Mouse (Mus musculus) monocyte, adult 5-6 weeks (primary cell): ENCODE results near the gene Apobec4. TPM values are rescaled to one million over a fixed set of nuclear protein-coding genes. Genes with fewer than 3 reads are reported as not detected.

Experiments
- ATAC-seq: fragments of 153-309, 156-312 bp; replicated peaks from 2 replicates; pipeline ENCODE4 v1.8.0; 2017; ENCODE audit warnings: mild to moderate bottlenecking; ENCODE audit not compliant: low TSS enrichment, insufficient number of reproducible peaks, severe bottlenecking, poor library complexity, low FRiP score
- total RNA-seq: library from RNA; stranded (forward); fragments of 200-1000, 200-491, 200-594 nt; gene quantifications from 3 replicates; pipeline ENCODE4 v1.2.3, GENCODE M21; 2017

Gene Apobec4
- total RNA-seq, 1 experiment from 2014 or later: not detected

DNA sequence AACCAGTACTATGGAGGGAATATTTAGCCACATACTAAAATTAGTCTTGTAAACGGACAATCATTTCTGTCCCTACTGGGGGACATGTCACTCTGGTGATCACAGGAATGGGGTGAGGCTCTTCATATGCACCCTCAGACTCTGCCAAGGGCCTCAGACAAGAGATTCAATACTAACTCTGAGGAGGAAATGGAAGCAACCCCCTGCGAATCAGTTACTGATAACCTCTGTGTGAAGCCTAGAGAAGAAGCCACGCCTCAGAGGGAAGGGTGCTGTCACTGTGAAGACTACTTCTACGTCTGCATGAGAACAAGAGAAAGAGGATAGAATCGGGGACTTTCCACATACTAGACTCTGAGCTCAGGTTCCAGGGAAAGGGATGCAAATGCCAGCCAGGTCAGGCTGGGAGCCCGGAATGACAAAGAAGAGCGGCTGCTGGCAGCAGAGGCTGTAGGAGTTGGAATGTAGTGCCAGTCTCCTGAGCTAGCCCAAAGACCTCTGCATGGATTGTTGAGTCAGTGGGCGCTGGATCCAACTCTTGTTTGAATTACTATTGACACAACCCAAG, 45.4 kb downstream of the Apobec4 start:
- no peak for ATAC-seq

DNA sequence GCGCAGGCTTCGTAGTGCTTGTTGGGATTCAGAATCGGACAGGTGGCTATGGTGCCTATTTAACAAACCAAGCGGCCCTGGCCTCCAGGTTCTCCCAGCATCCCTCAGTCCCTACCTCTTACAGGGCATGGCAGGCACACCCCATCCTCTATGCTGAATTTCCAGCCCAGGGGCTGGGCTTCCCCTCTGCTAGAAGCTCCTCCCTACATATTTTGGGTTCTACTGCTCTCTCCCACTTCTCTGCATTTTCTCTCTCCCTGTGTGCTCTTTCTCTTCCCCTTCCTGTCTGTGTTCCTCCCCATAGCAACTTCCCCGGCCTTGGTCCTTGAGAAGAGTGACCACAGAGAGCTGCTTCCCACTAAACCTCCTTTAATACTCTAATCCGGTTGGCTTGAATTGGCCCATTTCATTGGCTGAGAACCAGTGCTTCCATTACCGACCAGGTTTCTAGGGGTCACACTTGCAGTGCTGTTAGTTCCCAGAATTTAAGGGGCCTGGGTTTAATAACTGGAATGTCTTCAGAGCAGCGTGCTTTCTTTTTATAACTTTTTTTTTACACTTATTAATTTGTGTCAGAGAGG, 46.4 kb downstream of the Apobec4 start:
- ATAC-seq: peak; percentile 57

DNA sequence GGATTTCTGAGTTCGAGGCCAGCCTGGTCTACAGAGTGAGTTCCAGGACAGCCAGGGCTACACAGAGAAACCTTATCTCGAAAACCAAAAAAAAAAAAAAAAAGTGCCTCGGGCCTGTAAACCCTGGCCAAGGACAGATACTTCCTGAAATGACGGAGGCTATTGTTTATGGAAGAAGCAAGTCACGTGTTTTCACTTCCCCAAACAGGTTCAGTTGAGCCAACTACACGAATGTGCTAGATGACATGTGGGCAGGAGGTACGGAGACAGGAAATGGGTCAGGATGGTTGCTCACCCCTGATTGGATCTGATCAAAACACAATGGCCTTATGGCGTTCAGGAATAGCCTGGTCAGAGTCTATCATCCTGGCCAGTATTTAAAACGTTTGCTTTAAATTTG, 47.8 kb downstream of the Apobec4 start:
- peak; percentile 94 for ATAC-seq

DNA sequence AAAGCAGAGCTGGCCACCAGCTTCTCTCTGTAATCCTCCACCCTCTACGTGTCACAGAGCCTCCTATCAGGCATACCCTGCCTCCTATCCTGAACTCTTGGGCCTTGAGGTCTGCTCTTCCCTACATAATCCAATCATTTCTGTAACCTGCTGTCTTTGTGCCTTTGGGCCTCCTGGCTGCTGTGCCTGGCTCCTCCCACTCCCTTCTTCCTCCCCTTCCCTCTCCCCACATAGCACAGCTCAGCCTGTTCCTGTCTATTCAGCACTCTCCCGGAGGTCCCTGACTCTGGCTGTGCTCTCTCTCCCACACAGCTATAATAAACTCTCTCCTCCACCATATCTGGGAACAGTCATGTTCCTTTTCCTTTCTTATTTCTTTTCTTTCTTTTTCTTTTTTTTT, 49.5 kb downstream of the Apobec4 start, which contains the start of gene Ncf2:
Gene Ncf2 (plus strand): TSS at position 298 of the 400 bp plus-strand sequence.
- ATAC-seq: no peak

DNA sequence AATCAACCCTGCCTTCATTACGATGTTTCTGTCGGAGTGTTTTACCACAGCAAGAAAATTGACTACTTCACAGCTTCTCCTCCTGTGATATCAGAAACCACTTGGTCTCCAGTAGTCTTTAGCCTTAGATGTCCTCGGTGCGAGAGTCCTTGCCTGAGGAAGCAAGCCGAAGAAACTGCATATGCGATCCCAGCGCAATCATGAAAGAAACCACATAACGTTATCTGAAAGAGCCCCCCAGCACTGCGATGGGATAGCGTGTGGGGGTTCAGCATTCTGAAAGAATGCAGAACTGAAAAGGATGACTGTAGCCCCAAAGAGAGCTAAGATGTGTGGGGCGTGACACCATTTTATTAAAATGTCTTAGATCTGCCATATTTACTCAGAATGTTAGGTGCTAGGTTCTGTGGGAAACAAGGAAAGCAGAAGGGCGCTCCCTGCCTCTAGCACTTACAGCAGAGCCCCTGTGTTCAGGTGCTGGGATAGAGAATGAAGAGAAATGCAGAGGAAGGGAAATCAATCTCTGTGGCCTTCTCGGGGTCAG, 50.4 kb downstream of the Apobec4 start:
- no peak for ATAC-seq

DNA sequence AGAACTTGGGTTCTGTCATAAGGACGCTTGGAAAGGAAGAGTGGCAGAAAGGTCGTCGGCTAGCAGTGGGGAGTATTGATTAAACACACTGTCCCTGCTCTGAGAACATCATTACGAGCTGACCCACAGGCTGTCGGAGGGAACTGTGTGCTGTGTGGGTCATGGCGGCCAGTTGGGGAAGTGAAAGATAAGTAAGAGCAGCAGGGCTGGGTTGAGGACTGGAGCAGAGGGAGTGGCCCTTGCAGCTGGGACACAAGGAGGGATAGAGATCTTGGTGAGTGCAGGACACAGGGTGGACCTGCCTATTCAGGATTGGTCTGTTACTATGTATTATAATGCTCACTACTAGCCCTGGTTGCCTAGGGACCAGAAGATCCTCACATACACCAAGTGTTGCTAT, 54.6 kb downstream of the Apobec4 start:
- peak; percentile 64 for ATAC-seq

Other genes with a start within 250 kb of the Apobec4 start
- gene Rgl1, start 15.8 kb downstream of the Apobec4 start, total RNA-seq: 7.3 to 16.7 TPM (median 10.5 TPM) in 3 replicates
- gene Arpc5, start 16.0 kb downstream of the Apobec4 start, total RNA-seq: 321 to 382 TPM (median 369 TPM) in 3 replicates
- gene Ncf2, start 49.6 kb downstream of the Apobec4 start, total RNA-seq: 355 to 740 TPM (median 657 TPM) in 3 replicates
- gene Smg7, start 152.1 kb downstream of the Apobec4 start, total RNA-seq: 29.3 to 65.0 TPM (median 37.8 TPM) in 3 replicates
- 0.38 to 2.0 TPM in 2 of 3 replicates, not detected in the other for gene Nmnat2, start 204.4 kb downstream of the Apobec4 start, total RNA-seq